Mouse (Mus musculus) NIH3T3 (cell line): ENCODE data around the gene Lpar3.

Experiments
- DNase-seq: peaks from one replicate; pipeline ENCODE4 v3.0.0-alpha.2; 2012; ENCODE audit warnings: low read depth

Lpar3 gene

DNA sequence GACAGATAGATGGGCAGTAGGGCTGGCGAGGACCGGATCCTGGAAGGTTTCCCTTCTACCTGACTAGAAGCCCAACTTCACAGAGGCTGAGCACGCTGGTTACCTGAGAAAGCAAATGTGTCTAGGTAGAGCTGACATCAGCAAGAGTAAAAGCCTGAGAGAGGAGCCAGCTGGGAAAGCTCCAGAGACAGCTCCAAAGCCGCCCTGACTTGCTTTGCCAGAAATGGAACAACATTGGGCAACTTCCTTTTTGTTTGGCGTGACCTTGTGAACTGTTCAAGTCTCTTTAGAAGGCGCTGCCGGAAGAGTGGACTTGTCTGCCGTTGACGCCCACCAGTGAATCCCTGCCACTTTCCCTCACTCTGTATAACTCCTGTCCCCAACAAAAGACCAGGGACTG lies 39.4 kb downstream of the Lpar3 start:
- DNase-seq: no peak

DNA sequence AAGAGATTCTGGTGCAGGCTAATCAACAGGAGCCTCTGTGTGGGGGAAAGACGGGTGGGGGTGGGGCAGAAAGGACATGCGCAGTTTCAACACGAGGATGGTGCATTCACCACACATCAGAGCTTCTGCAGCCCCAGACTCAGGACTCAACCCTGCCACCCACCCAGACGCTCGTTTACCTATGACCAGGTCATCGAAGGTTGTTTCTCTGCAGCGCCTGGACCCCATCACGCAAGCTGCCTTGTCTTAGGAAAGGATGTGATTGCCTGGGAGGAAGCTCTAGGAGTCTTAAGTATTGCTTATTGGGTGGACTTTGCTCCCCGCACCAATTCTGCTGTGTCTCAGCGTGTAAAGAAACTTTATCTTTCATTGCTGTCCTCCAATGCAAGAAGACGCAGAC lies 40.1 kb downstream of the Lpar3 start:
- no peak for DNase-seq

DNA sequence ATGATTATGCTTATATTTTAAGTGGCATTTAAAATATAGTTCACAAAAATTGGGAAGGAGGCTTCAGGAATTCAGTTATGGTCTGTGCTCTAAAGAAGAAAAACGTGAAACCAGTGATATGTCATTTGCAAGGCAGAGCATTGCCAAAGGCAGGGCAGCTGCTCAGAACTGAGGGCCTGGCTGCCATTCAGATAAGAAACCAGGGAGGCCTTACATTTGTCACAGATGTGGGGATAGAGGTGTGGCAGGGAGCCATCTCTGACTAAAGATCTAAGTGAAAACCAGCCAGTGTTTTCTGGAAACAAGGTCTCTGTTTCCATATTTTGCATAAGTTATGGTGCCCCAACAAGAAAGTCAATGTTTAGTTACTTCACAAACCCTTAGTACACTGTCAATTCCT lies 41.8 kb downstream of the Lpar3 start:
- peak; percentile 76 for DNase-seq

DNA sequence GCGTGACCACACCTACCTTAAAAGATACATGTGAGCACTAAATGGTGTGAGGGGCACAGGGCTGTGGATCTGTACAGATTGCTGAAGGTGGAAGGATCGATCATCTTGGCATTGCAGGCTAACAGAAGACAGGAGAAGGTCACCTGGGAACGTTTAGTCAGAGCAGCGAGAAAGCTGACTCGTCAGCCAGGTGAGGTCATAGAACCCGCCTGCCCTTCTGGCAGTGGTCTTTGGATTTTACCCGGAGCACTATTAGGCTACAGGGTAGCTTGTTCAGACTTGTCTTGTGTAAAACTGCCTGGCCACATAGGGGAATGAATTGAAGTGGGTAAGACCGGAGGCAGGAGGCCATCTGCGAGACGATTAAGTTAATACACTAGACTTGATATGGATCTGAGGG lies 43.4 kb downstream of the Lpar3 start:
- DNase-seq: no peak

DNA sequence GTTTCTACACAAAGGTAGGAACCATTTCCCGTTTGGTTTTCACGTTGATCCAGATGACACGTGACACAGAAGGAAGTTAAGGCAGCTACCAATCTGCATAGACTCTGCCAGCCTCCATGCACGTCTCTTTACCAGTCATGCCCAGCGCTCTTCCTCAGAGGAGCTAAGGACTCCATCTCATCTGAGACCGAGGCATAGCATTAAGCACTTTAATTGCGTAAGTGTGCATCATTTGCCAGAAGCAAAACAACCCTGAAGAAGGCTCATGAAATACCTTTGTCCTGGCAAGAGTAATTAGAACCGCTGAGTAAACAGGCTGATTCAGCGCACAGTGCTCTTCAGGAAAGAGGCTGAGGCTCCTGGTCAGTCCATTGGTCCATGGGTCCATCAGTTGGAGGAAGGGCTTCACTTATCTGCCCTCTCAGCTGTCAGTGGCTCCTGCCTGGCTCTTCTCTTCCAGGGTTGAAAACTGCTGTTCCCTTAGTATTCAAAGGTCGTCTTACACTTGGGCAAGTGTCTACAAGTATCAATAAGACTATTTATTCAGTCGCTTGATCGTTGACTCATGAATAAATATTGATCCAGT lies 44.9 kb downstream of the Lpar3 start:
- peak; percentile 25 for DNase-seq

DNA sequence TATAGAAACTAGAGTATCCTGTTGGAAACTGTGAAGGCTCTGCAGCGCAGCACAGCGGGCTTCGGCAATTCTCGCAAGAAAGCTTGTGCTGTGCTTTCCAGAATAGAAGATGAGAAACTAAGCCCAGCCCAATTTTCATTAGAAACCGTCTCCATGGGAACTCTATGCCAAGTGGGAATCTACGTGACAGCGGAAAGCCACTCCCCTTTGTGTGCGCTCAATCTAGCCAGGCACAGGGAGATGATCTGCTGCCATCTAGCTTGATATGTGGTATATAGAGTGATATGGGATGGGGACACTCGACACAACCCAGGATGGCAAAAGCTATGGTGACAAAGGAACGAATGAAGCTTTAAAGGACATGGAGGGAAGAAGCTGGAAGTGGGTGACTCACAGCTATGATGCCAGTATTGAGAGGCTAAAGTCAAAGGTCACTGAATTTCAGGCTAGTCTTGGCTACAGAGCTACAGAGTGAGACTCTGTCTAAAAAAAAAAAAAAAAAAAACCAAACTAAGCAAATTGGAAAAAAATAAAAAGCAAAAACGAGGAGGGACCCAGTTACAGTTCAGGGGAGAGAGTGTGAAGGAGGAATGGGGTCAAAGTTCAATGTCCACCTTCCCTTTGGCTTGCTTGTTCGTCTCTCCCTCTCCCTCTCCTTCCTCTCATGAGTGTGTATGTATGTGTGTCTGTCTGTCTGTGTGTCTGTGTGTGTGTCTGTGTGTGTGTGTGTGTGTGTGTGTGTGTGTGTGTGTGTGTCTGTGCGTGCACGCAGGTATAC lies 47.5 kb downstream of the Lpar3 start:
- DNase-seq: no peak

DNA sequence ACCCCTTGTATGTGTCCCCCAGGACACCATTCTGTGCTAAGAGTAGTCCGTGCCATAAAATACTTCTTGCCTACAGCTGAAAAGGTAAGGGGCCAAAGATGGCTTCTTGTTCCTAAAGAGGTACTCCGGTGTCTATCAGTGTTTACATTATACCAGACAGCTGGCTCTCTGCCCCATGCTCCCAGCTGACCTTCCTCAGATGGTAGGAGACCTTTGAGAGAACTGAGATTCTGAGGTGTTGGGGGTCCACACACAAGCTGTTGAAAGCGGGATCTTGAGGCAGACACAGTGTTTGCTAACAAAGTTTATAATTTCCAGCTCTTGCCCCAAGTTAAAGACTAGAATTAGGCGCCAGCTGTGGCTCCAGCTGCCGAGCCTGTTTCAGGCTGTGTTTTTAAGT lies 53.7 kb downstream of the Lpar3 start:
- DNase-seq: no peak

DNA sequence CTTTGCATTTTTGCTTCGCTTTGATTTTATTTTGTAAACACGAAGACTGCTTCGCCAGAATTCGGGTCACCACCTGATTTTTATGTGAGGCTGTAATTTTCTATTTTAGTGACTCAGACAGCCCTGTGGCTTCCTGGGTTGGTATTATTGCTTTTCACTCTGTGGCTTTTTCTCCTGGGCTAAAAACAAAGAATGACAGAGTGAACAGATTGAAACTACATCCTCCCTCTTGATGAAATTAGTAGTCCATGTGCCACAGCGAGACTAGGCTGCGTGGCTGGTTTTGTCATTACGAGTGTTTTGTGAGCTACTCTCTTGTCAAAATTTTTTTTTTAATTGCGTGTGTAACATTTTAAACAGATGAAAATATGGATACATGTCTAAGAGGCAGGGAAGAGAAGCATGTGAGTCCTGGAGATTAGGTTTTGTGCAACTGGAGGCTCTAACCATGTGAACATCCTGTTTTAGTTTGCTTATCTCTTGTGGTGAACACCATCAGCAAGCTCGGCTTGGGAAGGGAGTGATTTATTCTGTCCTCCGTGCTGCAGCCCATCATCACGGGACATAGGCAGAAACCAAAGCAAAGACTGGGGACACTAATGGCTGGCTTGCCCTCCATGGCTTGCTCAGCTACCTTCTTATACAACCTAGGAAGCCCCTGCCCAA lies 54.7 kb downstream of the Lpar3 start:
- no peak for DNase-seq

DNA sequence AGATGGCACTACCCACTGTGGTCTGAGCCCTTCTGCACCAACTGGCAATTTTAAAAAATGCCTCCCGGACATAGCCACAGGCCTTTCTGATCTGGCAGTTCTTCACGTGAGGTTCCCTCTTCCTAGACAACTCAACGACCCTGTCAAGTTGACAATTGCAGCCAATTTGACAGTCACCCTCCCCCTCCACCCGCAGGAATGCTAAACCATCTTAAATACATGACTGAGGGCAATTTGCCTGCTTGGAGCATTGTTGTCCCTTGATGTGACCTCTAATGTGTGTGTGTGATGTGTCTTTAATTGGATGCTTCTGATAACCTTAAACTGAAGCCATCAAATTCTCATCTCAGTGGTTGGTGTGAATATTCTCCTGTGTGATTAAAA lies 55.3 kb downstream of the Lpar3 start:
- DNase-seq: no peak

DNA sequence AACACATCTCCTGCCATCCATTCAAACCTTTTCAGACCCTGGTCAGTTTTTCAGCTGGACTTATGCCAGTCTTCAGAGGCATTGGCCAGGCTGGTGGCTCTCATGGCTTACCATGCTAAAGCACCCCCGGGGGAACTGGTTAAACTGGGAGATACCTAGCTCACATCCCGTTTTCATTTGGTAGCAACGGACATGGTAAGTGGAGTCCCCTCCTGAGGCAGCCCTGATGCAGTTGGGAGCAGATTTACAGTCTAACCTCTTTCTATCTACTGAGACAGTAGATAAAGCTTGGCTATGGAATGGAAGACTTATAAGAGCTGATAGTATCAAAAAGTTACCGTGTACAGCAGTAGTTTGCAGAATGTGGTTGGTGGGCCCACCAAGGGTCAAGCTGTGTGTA lies 56.2 kb downstream of the Lpar3 start:
- no peak for DNase-seq

DNA sequence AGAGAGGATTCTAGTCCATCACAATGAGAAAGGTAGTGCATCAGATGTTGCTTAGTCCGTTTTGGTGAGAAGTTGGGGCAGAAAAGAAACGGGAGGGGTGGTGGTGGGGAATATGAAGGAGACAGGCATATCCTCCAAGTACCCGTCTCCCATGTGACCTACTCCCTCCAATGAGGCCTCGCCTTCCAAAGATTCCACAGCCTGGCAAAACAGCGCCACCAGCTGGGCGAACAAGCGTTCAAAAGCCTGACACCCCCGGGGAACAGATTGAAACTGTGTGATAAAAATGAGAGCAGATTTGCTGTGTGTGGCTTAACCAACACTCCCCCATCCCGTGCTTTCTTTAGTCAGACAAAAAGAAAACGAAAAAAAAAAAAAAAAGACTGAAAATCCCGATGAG lies 56.7 kb downstream of the Lpar3 start:
- peak; percentile 31 for DNase-seq

DNA sequence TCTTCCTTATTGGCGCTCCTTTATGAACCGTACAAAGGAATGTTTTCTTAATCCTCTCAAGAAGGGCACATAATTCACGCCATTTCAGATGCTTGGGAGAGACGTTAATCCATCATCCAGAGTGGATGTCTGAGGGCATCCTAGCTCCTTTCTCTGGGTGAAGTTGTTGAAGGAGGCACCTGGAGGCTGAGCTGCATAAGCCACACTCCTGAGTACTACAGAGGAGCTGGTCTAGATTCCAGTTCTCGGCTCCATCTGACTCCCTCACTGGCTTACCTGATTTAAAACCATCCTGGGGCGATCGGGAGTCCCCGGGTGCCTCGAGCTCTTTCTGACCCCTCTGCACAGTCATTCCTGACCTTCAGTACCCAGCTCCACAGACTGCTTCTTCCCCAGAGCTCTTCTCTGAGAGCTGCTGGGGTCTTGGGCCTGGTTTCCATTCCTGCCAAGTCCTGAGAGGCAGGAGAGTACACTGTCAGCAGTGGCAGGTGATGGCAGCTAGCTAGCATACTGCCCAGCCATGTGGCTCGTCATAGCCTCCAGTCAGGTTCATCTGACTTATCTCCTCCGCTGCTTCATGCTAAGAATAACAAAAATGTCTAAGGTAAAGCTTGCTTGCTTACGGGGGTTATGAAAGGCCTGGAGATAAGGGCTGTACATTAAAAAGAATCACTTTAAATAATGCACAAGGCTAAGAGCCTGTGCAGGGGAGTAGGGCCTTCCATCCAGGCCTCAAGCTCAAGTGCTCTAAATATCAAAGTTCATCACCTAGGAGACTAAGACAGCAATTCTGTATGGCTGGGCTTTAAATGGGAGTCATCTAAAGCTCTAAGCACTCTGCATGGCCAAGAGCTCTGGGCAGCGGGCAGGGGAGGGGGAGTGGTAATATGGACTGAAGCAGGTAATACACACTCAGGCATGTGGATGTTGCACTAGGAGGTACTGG lies 57.7 kb downstream of the Lpar3 start:
- no peak for DNase-seq

DNA sequence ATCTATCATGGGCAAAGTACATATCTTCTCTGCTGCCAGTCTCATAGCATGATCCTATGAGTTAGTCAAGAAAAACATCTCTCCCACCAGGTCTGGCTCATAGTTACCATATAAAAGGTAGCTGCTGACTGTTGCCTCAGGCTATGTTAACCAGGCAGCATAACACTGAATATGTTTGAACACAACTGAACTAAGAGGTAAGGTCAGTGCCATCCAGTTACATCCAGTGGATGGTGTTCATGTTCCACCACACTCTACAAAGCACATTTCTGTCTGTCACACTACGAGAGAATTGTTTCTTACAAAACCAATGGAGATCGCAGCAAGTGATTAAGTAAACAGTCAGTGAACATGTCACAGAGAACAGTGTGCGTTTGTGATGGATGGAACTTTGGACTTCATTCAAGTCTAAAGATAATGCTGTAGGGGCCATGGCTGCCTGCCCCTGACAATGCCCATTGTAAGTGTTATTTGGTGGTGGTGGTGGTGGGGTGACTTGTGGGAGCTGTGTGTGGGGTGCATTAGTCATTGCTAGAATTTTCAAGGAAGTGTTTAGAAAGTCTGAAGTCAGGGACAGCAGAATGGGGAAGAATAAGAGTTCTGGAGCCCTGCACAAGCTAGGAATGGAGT lies 63.1 kb downstream of the Lpar3 start:
- DNase-seq: no peak

DNA sequence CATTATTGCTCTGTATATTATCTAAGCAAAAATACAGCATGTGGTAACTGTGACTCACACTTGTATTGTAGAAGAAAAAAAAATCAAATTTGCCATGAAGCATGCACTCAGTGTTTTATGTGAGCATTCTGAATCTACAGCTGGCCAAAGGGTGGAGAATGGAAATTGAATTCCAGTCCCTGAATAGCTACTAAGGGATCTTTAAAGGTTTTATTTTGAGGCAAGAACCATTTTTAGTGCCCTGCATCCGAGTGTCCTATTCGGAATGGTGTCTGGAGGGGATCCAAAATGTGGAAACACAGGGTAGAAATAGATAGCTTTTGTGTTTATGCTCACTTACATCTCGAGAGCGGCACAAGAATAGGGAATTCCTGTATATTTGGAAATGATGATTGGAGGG lies 65.4 kb downstream of the Lpar3 start:
- DNase-seq: peak; percentile 10

DNA sequence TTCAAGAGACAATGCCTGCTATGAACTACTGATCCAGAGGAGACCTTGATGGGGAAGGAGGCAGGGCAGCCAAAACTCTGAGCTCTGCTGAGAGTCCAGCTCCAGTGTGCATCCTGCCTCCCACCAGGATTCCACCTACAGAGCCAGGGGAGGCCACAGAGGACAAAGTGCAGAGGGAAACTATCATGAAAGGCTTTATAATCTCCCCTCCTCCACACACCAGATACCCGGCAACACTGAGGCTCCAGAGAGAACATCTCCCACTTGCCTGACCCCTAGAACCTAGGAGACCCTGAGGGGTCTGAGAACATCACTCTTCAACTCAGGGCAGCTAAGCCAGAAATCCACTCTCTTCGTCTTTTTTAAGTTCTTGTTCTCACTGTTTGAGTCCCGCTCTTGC lies 71.2 kb downstream of the Lpar3 start:
- no peak for DNase-seq

DNA sequence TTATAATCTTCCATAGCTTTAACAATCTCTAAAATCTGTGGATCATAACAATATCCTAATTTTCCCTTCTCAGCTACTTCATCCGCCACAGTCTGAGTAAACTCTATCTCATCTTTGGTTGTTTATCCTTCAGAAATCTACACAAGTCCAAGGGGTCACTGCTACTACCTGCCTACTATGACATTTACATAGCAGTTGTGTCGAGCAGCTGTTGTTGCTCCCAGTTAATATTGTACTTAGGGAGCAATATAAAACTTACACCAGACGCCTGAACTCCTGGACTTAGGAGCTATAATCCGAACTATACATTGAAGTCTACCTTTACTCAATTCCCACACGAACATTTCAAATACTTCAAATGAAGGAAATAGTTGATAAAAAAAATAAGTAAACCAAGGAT lies 71.8 kb downstream of the Lpar3 start:
- DNase-seq: no peak

DNA sequence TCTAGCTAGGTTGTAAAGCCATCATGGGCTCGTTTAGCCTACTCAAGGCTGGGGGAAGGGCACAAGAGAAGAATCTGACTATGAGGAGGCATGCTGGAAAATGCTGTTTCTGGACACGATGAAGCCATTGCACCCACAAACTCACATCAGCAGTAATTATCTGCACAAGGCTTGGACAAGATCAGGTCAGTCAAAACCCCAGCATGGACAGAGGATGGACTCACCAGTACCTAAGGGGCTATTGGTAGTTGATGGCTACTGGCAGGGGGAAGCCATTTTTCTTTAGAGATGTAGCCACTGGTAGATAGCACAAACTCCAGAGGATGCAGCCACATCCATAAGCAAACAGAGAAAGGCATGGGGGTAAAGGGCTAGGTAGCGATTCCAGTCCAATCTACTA lies 81.7 kb downstream of the Lpar3 start:
- DNase-seq: no peak

DNA sequence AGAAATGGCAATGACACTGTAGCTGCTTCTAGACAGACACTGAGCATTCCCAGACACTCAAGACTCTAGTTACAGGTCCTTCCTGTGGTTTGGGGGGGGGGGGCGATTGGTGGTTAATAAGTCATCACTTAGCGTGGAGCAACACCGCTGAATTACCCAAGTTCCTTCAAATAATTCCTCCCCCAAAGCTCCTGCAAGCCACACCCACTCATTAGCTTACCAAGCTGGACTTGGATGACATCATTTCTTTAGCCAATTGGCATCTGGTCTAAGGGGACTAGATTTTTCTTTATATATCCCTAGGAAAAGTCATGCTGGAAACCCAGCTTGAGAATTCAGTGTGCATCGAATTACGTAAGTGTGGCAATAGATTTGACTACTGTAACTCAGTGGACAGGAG lies 82.4 kb downstream of the Lpar3 start:
- peak; percentile 63 for DNase-seq

DNA sequence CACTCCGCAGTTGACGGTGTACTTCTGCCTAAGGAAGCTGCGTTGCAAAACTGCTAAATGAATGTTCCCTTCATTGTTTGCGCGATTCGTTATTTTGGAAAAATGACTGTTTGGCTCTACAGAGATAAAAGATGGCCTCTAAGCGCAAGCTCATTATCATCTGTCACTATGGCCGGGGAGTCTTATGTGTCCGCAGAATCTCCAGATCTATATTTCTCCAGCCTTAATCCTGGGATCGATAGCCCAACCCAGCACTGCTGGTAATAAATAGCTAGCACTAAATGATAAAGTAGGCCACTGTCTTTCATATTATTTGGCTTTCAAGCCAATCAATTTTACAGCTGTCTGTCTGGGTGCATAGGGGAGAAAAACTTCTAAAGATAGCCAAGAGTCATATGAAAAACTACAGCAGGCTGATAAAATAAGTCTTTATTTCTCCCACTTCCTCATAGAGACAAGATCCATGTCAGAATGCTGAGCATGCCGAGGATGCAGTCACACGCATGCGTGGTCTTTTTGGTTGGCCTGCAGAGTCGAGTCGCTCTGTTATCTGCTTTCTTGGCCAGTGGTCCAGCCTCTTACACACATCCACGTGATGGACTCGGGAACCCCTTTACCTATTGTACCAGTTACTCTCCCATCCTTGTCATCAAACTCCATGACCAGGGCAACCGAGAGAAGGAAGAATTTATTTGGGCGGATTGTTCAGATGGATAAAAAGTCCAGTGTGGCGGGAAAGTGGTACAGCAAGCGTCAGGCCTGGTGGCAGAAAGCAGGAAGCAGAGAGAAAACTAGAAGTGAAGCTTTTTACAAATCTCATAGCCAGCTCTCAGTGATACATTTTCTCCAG lies 84.0 kb downstream of the Lpar3 start:
- DNase-seq: no peak

DNA sequence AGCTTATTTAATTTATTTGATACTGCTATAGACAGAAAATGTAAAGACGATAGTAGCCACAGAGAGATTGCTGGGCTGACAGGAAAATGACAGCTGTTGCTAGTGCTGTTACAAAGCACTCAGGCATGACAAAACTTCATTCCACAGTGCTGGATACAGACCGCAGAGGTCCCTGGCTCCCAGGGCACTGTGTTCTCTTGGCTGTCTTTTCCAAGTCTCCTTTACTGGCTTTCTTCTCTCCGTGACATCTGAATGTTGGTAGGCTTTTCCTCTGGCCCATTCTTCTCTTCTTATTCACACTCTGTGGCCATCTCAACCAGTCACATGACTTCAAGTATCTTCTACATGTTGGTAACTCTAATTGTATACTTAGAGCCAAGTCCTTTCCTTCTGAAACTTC lies 86.6 kb downstream of the Lpar3 start:
- DNase-seq: peak; percentile 79

DNA sequence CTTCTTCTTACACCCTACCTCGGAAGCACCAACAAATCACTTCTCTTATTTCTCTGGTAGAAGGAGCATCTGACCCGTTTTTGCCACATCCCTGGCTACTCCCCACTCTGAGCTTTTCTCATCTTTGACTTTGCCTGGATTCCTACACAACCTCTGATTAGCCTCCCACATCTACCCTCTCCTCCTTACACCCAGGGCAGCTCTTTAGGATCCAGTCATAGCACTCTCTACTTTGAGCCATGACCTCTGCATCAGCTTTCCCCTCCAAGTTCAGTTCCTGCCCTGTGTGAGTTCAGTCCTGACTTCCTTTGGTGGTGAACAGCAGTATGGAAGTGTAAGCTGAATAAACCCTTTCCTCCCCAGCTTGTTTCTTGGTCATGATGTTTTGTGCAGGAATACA lies 87.1 kb downstream of the Lpar3 start:
- DNase-seq: no peak
